Mouse (Mus musculus): ENCODE results near the gene Sod3. TPM values are rescaled to one million over a fixed set of nuclear protein-coding genes. Genes with fewer than 3 reads are reported as not detected.

The Sod3 gene
- polyA plus RNA-seq, 1 experiment from 2014 or later: 0.67 TPM

- no peaks in the 10 kb centered on the region for H3K36me3 ChIP-seq
- H3K9ac ChIP-seq: no peak overlapping the region
- no peak for ATAC-seq (ENCODE audit: borderline replicate concordance, extremely low read depth, low FRiP score, low TSS enrichment)
- H3K4me3 ChIP-seq: no peak overlapping the region
- H3K4me1 ChIP-seq: peaks cover 8% of the 10 kb centered on the region
- 57% methylated on average over 9 of the region's 9 CpGs for WGBS
- no peaks in the 10 kb centered on the region for H3K9me3 ChIP-seq
- H3K4me2 ChIP-seq: no peak overlapping the region
- no peak overlapping the region for H3K27ac ChIP-seq
- no peaks in the 10 kb centered on the region for H3K27me3 ChIP-seq
Observed at GRCm38 (mm10) chr5:52357175-52357754, 6.3 kb upstream of the Sod3 start.

GRCm38 (mm10) chr5:52358120-52358519 lies 5.5 kb upstream of the Sod3 start:
- Histone ChIP-seq H3K4me2 (no peak overlapping the region), H3K27ac (no peak overlapping the region), H3K36me3 (no peaks in the 10 kb centered on the region), H3K4me1 (peaks cover 8% of the 10 kb centered on the region), H3K4me3 (no peak overlapping the region), H3K9me3 (no peaks in the 10 kb centered on the region), H3K27me3 (no peaks in the 10 kb centered on the region), H3K9ac (no peak overlapping the region)
- WGBS: 69% methylated on average over 6 of the region's 6 CpGs
- ATAC-seq (ENCODE audit: borderline replicate concordance, extremely low read depth, low FRiP score, low TSS enrichment): no peak

GRCm38 (mm10) chr5:52360286-52361049 lies 3.1 kb upstream of the Sod3 start:
- Histone ChIP-seq H3K27me3 (no peaks in the 10 kb centered on the region), H3K9ac (no peak overlapping the region), H3K4me1 (peaks cover 19% of the 10 kb centered on the region), H3K4me2 (peak overlapping the region; percentile 32), H3K27ac (no peak overlapping the region), H3K4me3 (no peak overlapping the region), H3K9me3 (no peaks in the 10 kb centered on the region), H3K36me3 (no peaks in the 10 kb centered on the region)
- 47% methylated on average over 21 of the region's 21 CpGs for WGBS
- ATAC-seq (ENCODE audit: borderline replicate concordance, extremely low read depth, low FRiP score, low TSS enrichment): no peak

GRCm38 (mm10) chr5:52362776-52363467 lies 669 bp upstream of the Sod3 start:
- Histone ChIP-seq H3K9ac (no peak overlapping the region), H3K4me2 (no peak overlapping the region), H3K4me1 (peaks cover 19% of the 10 kb centered on the region), H3K27ac (no peak overlapping the region), H3K27me3 (no peaks in the 10 kb centered on the region; the same call in 1 of the 2 replicates), H3K36me3 (no peaks in the 10 kb centered on the region), H3K9me3 (no peaks in the 10 kb centered on the region), H3K4me3 (no peak overlapping the region)
- WGBS: 68% methylated on average over 6 of the region's 6 CpGs
- ATAC-seq (ENCODE audit: borderline replicate concordance, extremely low read depth, low FRiP score, low TSS enrichment): no peak

- 53% methylated on average over 5 of the region's 5 CpGs for WGBS
- Histone ChIP-seq H3K27me3 (no peaks in the 10 kb centered on the region; the same call in 1 of the 2 replicates), H3K9ac (no peak overlapping the region), H3K9me3 (no peaks in the 10 kb centered on the region), H3K36me3 (no peaks in the 10 kb centered on the region), H3K4me3 (no peak overlapping the region), H3K4me1 (peaks cover 19% of the 10 kb centered on the region), H3K27ac (no peak overlapping the region), H3K4me2 (no peak overlapping the region)
- ATAC-seq (ENCODE audit: borderline replicate concordance, extremely low read depth, low FRiP score, low TSS enrichment): no peak
Observed at GRCm38 (mm10) chr5:52364521-52364920, 930 bp downstream of the Sod3 start.

DNA sequence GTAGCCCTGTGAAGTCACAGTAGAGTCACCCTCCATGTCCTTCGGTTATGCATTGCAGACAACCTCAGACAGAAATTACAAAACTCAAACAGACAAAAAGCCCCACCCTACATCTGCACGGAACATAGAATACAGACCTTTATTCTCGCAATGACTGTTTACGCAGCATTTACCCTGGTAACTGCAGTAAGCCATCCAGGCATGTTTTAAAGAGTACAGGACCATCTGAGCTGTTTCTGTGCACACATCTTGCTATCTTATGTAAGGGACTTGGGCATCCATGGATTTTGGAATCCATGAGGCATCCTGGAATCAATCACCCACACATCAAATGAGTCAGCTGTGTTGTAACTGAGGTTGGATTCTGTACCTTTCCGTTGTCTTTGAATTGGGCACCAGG lies 2.3 kb downstream of the Sod3 start:
- H3K4me1 ChIP-seq: peaks cover 12% of the 10 kb centered on the region
- no peak for ATAC-seq (ENCODE audit: borderline replicate concordance, extremely low read depth, low FRiP score, low TSS enrichment)
- no peak overlapping the region for H3K27ac ChIP-seq

DNA sequence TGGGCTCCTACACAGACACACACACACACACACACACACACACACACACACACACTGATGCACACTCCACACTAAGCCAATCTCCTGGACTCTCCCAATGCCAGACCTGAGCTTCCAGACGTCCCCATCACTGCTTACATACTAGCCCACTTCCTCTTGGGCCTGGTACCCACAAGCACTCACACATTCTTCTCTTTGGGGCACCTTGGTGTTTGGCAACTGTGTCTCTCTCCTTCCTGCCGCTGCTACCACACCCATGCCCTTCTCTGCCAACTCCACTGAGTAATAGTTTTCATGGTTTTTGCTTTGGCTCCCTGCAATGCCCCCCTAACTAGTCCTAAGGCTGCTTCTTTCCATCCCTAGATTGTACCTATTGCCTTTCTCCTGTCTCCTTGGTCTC lies 3.1 kb downstream of the Sod3 start:
- WGBS: 63% methylated on average over 2 of the region's 2 CpGs

More for the DNA sequence above, 2.3 kb downstream of the Sod3 start:
- Histone ChIP-seq H3K4me2 (no peak overlapping the region), H3K36me3 (no peaks in the 10 kb centered on the region), H3K9ac (no peak overlapping the region), H3K4me3 (no peak overlapping the region), H3K9me3 (no peaks in the 10 kb centered on the region), H3K27me3 (no peaks in the 10 kb centered on the region; the same call in 1 of the 2 replicates)
- WGBS: 86% methylated on average over 5 of the region's 5 CpGs

DNA sequence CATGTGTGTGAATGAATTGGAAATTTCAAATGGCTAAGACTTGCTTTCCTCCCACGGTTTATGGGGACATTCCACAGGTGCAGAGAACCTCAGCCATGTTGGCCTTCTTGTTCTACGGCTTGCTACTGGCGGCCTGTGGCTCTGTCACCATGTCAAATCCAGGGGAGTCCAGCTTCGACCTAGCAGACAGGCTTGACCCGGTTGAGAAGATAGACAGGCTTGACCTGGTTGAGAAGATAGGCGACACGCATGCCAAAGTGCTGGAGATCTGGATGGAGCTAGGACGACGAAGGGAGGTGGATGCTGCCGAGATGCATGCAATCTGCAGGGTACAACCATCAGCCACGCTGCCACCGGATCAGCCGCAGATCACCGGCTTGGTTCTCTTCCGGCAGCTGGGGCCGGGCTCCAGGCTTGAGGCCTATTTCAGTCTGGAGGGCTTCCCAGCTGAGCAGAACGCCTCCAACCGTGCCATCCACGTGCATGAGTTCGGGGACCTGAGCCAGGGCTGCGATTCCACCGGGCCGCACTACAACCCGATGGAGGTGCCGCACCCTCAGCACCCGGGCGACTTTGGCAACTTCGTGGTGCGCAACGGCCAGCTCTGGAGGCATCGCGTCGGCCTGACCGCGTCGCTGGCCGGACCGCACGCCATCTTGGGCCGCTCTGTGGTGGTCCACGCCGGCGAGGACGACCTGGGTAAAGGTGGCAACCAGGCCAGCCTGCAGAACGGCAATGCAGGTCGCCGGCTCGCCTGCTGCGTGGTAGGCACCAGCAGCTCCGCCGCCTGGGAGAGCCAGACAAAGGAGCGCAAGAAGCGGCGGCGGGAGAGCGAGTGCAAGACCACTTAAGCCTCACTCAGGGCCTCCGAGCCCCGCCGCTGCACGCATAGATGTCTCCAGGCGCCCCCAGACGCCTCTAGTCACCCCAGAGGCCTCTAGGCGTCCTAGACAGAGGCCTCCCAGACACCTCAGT lies 4.6 kb downstream of the Sod3 start:
- Histone ChIP-seq H3K4me2 (peak overlapping the region; percentile 49), H3K27ac (no peak overlapping the region), H3K27me3 (no peaks in the 10 kb centered on the region; the same call in 1 of the 2 replicates), H3K4me3 (0 out of 2 replicates have a peak overlapping the region, but pooled peaks have one; percentile 3), H3K9ac (no peak overlapping the region), H3K36me3 (no peaks in the 10 kb centered on the region), H3K9me3 (no peaks in the 10 kb centered on the region), H3K4me1 (peaks cover 11% of the 10 kb centered on the region)
- 52% methylated on average over 63 of the region's 63 CpGs for WGBS
- no peak for ATAC-seq (ENCODE audit: borderline replicate concordance, extremely low read depth, low FRiP score, low TSS enrichment)

More for the DNA sequence above, 3.1 kb downstream of the Sod3 start:
- Histone ChIP-seq H3K4me2 (no peak overlapping the region), H3K4me1 (peaks cover 12% of the 10 kb centered on the region), H3K27me3 (no peaks in the 10 kb centered on the region; the same call in 1 of the 2 replicates), H3K36me3 (no peaks in the 10 kb centered on the region), H3K27ac (no peak overlapping the region), H3K9me3 (no peaks in the 10 kb centered on the region), H3K4me3 (no peak overlapping the region), H3K9ac (no peak overlapping the region)
- ATAC-seq (ENCODE audit: borderline replicate concordance, extremely low read depth, low FRiP score, low TSS enrichment): no peak

DNA sequence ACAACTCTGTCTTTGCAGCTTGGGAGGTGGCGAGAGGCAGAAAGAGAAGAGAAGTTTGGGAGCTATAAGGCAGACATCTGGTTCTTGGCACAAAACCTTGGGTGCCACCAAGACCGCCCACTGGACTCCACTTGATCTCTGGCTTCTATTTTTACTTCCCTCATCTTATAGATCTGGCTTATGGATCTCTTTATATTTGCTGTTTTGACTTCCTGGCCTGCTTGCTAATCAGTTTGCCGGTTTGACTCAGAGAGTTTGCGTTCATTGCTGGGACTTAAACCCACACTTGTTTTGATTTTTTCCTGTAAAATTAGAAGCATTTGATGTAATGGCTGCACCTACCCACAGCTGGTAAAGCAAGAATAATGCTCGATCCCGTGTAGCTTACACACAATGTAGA lies 7.3 kb downstream of the Sod3 start:
- H3K4me2 ChIP-seq: no peak overlapping the region
- no peaks in the 10 kb centered on the region for H3K36me3 ChIP-seq
- ATAC-seq (ENCODE audit: borderline replicate concordance, extremely low read depth, low FRiP score, low TSS enrichment): no peak
- H3K27ac ChIP-seq: no peak overlapping the region
- WGBS: 89% methylated on average over 6 of the region's 6 CpGs
- no peaks in the 10 kb centered on the region for H3K9me3 ChIP-seq
- no peak overlapping the region for H3K4me3 ChIP-seq
- H3K27me3 ChIP-seq: no peaks in the 10 kb centered on the region; the same call in 1 of the 2 replicates
- no peaks in the 10 kb centered on the region for H3K4me1 ChIP-seq
- H3K9ac ChIP-seq: no peak overlapping the region

DNA sequence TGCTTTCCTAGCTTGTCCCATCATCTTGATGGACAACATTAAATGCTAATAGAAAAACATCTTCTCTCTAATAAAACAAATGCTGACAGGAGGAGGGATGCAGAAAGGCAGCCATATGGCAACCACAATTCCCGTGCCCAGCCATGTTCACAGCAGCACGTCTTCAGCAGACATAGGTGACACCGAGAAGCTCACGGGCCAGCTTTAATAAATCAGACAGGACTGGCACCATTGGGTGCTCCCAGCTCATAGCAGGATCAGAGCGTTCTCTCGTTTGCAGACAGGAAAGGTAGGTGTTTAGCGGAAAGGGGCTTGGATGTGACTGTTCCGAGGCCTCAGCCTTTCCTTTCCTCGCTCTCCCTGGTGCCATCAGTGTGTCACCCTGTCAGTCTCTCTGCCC lies 12.3 kb downstream of the Sod3 start:
- Histone ChIP-seq H3K27ac (no peak overlapping the region), H3K4me1 (no peaks in the 10 kb centered on the region), H3K9ac (no peak overlapping the region), H3K36me3 (no peaks in the 10 kb centered on the region), H3K4me3 (no peak overlapping the region), H3K9me3 (no peaks in the 10 kb centered on the region), H3K4me2 (no peak overlapping the region), H3K27me3 (no peaks in the 10 kb centered on the region)
- ATAC-seq (ENCODE audit: borderline replicate concordance, extremely low read depth, low FRiP score, low TSS enrichment): no peak
- 69% methylated on average over 9 of the region's 9 CpGs for WGBS

GRCm38 (mm10) chr5:52382837-52383236 lies 19.2 kb downstream of the Sod3 start:
- Histone ChIP-seq H3K9ac (no peak overlapping the region), H3K36me3 (no peaks in the 10 kb centered on the region), H3K4me1 (no peaks in the 10 kb centered on the region), H3K4me2 (no peak overlapping the region), H3K27ac (no peak overlapping the region), H3K9me3 (no peaks in the 10 kb centered on the region), H3K4me3 (no peak overlapping the region), H3K27me3 (no peaks in the 10 kb centered on the region)
- 75% methylated on average over 8 of the region's 8 CpGs for WGBS
- ATAC-seq (ENCODE audit: borderline replicate concordance, extremely low read depth, low FRiP score, low TSS enrichment): no peak
